Mouse (Mus musculus): ENCODE results near the gene Men1. TPM values are rescaled to one million over a fixed set of nuclear protein-coding genes. Genes with fewer than 3 reads are reported as not detected.

The Men1 gene
- polyA plus RNA-seq, 1 experiment = 143 TPM

DNA sequence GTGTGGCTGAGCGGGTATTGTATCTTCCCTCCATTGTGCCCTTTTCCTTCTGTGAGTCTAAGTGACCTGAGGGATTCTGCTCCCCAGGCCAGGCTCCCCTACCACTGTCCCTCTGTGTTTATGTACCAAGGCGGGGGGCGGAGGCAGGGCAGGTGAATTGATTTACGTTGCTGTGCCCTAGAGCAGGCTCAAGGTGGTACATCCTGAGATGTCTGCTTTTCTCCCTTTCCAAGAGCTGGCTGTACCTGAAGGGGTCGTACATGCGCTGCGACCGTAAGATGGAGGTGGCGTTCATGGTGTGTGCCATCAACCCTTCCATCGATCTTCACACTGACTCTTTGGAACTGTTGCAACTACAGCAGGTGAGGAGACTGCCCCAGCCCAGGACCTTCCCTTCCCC lies 2.1 kb downstream of the Men1 start:
- Histone ChIP-seq H3K36me3 (ENCODE audit: control insufficient read depth, insufficient read depth, low read length) (no peaks in the 10 kb centered on the region), H3K27me3 (ENCODE audit: control insufficient read depth, insufficient read depth, low read length) (no peaks in the 10 kb centered on the region), H3K4me1 (replicated peaks; ENCODE audit: control insufficient read depth, insufficient read depth, low read length) (peaks cover 42% of the 10 kb centered on the region), H3K4me3 (ENCODE audit: control insufficient read depth, insufficient read depth, low read length) (no peak overlapping the region), H3K27ac (ENCODE audit: control insufficient read depth, insufficient read depth, low read length) (no peak overlapping the region)
- TF ChIP-seq CTCF (IDR thresholded peaks at IDR 0.05; ENCODE audit: borderline replicate concordance, control insufficient read depth, extremely low read depth, insufficient read depth, low read length, poor library complexity) = no peak
- no peak for TF ChIP-seq POLR2A (IDR thresholded peaks at IDR 0.05; ENCODE audit: control insufficient read depth, extremely low read depth, insufficient read depth, low read length, poor library complexity)
- 98% methylated on average over 10 of the region's 10 CpGs for WGBS
- no peak for DNase-seq

GRCm38 (mm10) chr19:6338171-6338570 lies 3.4 kb downstream of the Men1 start:
- DNase-seq = no peak
- Histone ChIP-seq H3K4me1 (replicated peaks; ENCODE audit: control insufficient read depth, insufficient read depth, low read length) (peaks cover 52% of the 10 kb centered on the region), H3K4me3 (ENCODE audit: control insufficient read depth, insufficient read depth, low read length) (no peak overlapping the region), H3K27me3 (ENCODE audit: control insufficient read depth, insufficient read depth, low read length) (no peaks in the 10 kb centered on the region), H3K27ac (ENCODE audit: control insufficient read depth, insufficient read depth, low read length) (no peak overlapping the region), H3K36me3 (ENCODE audit: control insufficient read depth, insufficient read depth, low read length) (no peaks in the 10 kb centered on the region)
- 99% methylated on average over 7 of the region's 7 CpGs for WGBS
- TF ChIP-seq POLR2A (IDR thresholded peaks at IDR 0.05; ENCODE audit: control insufficient read depth, extremely low read depth, insufficient read depth, low read length, poor library complexity) (no peak), CTCF (IDR thresholded peaks at IDR 0.05; ENCODE audit: borderline replicate concordance, control insufficient read depth, extremely low read depth, insufficient read depth, low read length, poor library complexity) (no peak)

- H3K27me3 ChIP-seq (ENCODE audit: control insufficient read depth, insufficient read depth, low read length) = no peaks in the 10 kb centered on the region
- H3K4me3 ChIP-seq (ENCODE audit: control insufficient read depth, insufficient read depth, low read length) = no peak overlapping the region
- DNase-seq = no peak
- no peaks in the 10 kb centered on the region for H3K36me3 ChIP-seq (ENCODE audit: control insufficient read depth, insufficient read depth, low read length)
- 96% methylated on average over 11 of the region's 11 CpGs for WGBS
- no peak for TF ChIP-seq POLR2A (IDR thresholded peaks at IDR 0.05; ENCODE audit: control insufficient read depth, extremely low read depth, insufficient read depth, low read length, poor library complexity)
- no peak for TF ChIP-seq CTCF (IDR thresholded peaks at IDR 0.05; ENCODE audit: borderline replicate concordance, control insufficient read depth, extremely low read depth, insufficient read depth, low read length, poor library complexity)
- no peak overlapping the region for H3K27ac ChIP-seq (ENCODE audit: control insufficient read depth, insufficient read depth, low read length)
- H3K4me1 ChIP-seq (replicated peaks; ENCODE audit: control insufficient read depth, insufficient read depth, low read length) = peaks cover 55% of the 10 kb centered on the region
Observed at GRCm38 (mm10) chr19:6338716-6339115, 3.9 kb downstream of the Men1 start.

GRCm38 (mm10) chr19:6339191-6339590 lies 4.4 kb downstream of the Men1 start:
- TF ChIP-seq CTCF (IDR thresholded peaks at IDR 0.05; ENCODE audit: borderline replicate concordance, control insufficient read depth, extremely low read depth, insufficient read depth, low read length, poor library complexity) = no peak
- no peak for TF ChIP-seq POLR2A (IDR thresholded peaks at IDR 0.05; ENCODE audit: control insufficient read depth, extremely low read depth, insufficient read depth, low read length, poor library complexity)
- Histone ChIP-seq H3K4me3 (ENCODE audit: control insufficient read depth, insufficient read depth, low read length) (no peak overlapping the region), H3K27ac (ENCODE audit: control insufficient read depth, insufficient read depth, low read length) (no peak overlapping the region), H3K36me3 (ENCODE audit: control insufficient read depth, insufficient read depth, low read length) (no peaks in the 10 kb centered on the region; the same call in 1 of the 2 replicates), H3K27me3 (ENCODE audit: control insufficient read depth, insufficient read depth, low read length) (no peaks in the 10 kb centered on the region), H3K4me1 (replicated peaks; ENCODE audit: control insufficient read depth, insufficient read depth, low read length) (peaks cover 54% of the 10 kb centered on the region)
- 97% methylated on average over 6 of the region's 6 CpGs for WGBS
- no peak for DNase-seq

DNA sequence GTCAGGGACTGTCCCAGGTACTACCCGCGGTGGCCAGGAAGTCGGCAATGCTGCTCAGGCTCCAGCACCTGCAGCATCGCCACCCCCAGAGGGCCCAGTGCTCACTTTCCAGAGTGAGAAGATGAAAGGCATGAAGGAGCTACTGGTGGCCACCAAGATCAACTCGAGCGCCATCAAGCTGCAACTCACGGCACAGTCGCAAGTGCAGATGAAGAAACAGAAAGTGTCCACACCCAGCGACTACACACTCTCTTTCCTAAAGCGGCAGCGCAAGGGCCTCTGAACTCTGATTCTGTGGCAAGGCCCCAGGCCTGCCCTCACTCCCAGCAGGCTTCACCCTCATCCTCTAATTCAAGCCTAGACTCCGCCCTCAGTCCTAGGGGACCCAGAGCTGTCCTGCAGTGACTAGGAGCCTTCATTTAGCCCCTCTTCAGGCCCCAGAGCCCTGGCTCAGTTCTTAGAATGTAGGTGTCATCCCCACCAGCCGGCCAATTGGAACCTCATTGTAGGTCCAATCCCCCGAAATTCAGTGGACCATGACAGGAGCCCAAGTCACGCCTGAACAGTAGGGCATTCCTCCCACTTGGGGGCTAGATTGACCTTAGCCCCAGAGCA lies 5.2 kb downstream of the Men1 start:
- no peaks in the 10 kb centered on the region; the same call in 1 of the 2 replicates for H3K36me3 ChIP-seq (ENCODE audit: control insufficient read depth, insufficient read depth, low read length)
- no peak overlapping the region for H3K4me3 ChIP-seq (ENCODE audit: control insufficient read depth, insufficient read depth, low read length)
- H3K27ac ChIP-seq (ENCODE audit: control insufficient read depth, insufficient read depth, low read length) = peak overlapping the region; percentile 79
- TF ChIP-seq POLR2A (IDR thresholded peaks at IDR 0.05; ENCODE audit: control insufficient read depth, extremely low read depth, insufficient read depth, low read length, poor library complexity) (no peak), CTCF (IDR thresholded peaks at IDR 0.05; ENCODE audit: borderline replicate concordance, control insufficient read depth, extremely low read depth, insufficient read depth, low read length, poor library complexity) (0 out of 2 replicates have a peak, but pooled peaks have one; percentile 12)
- peaks cover 50% of the 10 kb centered on the region for H3K4me1 ChIP-seq (replicated peaks; ENCODE audit: control insufficient read depth, insufficient read depth, low read length)
- peak; percentile 74 for DNase-seq
- WGBS = 26% methylated on average over 15 of the region's 15 CpGs
- H3K27me3 ChIP-seq (ENCODE audit: control insufficient read depth, insufficient read depth, low read length) = no peaks in the 10 kb centered on the region

GRCm38 (mm10) chr19:6340524-6341452 lies 6.0 kb downstream of the Men1 start, which contains the start of gene Map4k2:
Gene Map4k2, plus strand, starts transcription at chr19:6341135.
- Histone ChIP-seq H3K36me3 (ENCODE audit: control insufficient read depth, insufficient read depth, low read length) (peaks cover 5% of the 10 kb centered on the region; the same call in 1 of the 2 replicates), H3K27me3 (ENCODE audit: control insufficient read depth, insufficient read depth, low read length) (no peaks in the 10 kb centered on the region), H3K4me3 (ENCODE audit: control insufficient read depth, insufficient read depth, low read length) (peak within 1 kb of the TSS; percentile 80), H3K27ac (ENCODE audit: control insufficient read depth, insufficient read depth, low read length) (peak within 1 kb of the TSS; percentile 83), H3K4me1 (replicated peaks; ENCODE audit: control insufficient read depth, insufficient read depth, low read length) (peaks cover 46% of the 10 kb centered on the region)
- WGBS = 4% methylated on average over 62 of the region's 72 CpGs
- peak; percentile 59; the same call in 1 of the 2 replicates for TF ChIP-seq CTCF (IDR thresholded peaks at IDR 0.05; ENCODE audit: borderline replicate concordance, control insufficient read depth, extremely low read depth, insufficient read depth, low read length, poor library complexity)
- TF ChIP-seq POLR2A (IDR thresholded peaks at IDR 0.05; ENCODE audit: control insufficient read depth, extremely low read depth, insufficient read depth, low read length, poor library complexity) = peak; percentile 44; the same call in 1 of the 2 replicates
- peak; percentile 91 for DNase-seq

Measured in thymus, adult 2 months (tissue).